Mouse (Mus musculus): Measurements from ENCODE around the gene Col18a1.

Col18a1 gene

DNA sequence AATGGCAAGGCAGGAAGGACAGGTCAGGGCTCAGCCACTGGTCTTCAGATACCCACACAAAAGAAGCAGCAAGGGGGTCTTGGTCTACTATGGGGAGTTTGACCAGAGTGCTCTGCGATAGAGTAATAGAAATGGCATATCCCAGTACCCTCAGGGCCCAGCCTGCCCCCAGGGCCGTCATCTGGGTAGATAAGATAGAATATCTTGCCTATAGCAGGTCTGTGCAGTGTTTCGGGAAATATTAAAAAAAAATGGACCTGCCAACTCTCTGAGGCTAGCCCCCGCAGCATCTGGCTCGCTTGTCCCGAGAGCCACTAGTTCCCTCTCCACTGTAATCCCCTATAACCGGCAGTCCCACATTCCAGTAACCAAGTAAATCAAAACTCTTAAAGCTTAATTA is 97.9 kb downstream of the Col18a1 start:
- no peak for DNase-seq (ENCODE audit: extremely low read depth, low read depth, low spot score)

DNA sequence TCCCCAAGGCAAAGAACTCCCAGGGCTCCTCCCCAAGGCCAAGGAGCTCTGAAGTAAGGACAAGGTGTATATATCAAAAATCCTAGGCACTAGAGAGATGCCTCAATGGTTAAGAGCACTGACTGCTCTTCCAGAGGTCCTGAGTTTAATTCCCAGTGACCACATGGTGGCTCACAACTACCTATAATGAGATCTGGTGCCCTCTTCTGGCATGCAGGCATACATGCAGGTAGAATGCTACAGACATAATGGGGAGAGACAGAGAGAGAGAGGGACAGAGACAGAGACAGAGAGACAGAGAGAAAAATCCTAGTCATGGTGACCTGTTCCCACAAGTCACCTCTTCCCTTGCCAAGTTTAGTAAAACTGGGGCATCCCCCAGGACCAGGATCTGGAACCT is 101.7 kb downstream of the Col18a1 start:
- no peak for DNase-seq (ENCODE audit: extremely low read depth, low read depth, low spot score)

DNA sequence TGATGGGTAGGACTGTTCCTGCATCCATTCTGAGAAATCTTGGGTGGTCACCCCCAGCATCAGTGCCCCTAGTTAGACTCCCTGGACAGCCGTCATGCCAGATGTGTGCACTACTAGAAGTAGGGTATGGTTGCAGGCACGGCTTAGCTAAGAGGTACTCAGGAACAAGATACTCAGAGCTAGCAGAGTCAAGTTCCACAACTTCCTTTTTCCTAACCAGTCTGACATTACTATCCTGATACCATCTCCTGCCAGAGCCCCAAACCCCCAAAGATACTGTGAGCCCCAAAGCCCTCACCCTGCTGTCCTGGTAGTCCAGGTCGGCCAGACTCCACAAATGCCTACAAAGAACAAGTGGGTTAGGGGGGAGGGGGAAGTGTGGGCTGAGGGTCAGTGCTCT is 102.1 kb downstream of the Col18a1 start:
- DNase-seq (ENCODE audit: extremely low read depth, low read depth, low spot score): no peak

DNA sequence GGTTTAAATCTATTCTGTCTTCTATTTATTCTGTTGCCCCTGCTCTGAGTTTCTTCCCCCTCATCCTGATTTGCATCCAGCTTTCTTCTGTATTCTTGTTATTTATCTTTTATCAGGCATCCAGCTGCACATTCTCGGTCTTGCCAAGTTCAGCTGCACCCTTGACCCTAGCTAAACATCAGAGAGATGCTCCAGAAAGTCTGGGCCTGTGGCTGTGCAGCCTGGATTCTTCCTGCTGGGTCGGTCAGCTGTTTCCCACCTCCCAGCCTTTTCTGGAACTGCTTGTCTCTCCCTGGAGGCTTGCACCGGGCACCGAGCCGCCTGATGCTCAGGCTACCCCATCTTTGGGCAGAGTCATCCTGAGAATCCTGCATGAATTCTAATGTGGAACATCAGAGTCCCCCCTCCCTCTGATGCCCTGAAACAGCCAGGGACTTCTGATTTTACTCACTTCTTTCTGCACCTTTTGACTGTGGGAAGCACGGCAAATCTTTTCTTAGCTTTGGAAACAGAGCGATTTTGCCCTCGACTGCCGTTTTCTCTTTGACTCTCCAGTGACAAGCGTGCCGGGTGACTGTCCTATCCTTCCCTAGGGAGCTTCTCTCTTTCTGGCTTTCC is 103.8 kb downstream of the Col18a1 start:
- DNase-seq (ENCODE audit: extremely low read depth, low read depth, low spot score): no peak

DNA sequence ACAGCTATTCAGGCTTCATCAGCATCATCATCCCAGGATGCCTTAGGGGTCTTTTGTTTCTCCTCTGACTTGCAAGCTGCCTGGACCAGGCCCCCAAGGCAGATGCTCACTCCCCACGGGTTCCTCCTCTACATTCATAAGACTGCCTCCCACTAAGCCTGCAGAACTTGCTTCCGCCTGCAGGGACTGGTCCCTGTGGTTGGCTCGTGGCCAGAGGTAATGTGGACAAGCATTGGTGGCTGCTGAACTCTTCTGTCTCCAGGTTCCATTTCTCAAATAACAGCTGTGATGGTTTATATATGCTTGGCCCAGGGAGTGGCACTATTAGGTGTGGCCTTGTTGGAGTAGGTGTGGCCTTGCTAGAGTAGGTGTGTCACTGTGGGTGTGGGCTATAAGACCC is 104.9 kb downstream of the Col18a1 start:
- DNase-seq (ENCODE audit: extremely low read depth, low read depth, low spot score): no peak

DNA sequence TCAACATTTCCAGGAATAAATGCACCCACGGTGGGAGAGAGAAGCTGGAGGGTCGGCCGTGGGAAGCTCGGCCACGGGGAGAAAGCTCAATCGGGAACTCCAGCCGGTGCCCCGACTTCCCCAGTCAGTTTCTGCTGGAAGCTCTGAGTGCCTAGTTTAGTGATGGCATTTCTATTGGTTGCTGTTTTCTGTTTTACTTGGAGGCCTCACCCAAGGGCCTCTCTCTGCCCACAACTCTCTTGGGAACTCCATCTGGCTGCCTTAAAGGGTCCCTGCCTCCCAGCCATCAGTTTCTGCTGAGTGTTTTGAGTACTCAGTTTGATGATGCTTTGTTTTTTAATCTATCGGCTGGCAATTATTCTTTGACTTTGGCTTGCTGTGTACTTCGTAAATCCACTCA is 109.6 kb downstream of the Col18a1 start:
- DNase-seq (ENCODE audit: extremely low read depth, low read depth, low spot score): no peak

DNA sequence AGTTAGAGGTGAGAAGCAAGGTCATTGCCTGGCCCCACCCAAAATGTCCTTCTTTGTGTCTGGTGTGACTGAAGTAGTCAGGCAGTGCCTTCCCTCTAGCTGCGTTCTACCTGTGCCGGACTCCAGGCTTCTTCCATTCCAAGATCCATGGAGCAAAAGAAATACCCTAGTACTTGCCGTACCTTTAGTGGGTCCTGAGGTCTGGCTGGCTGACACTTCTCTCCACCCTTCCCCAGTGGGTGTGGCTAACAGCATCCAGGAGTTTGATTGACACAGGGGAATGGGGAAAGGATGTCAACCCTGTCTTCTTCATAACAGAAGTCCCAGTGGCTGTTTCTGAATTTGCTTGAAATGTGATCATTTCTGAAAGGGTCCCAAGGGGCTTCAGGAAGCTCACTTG is 117.7 kb downstream of the Col18a1 start:
- no peak for DNase-seq (ENCODE audit: extremely low read depth, low read depth, low spot score)

DNA sequence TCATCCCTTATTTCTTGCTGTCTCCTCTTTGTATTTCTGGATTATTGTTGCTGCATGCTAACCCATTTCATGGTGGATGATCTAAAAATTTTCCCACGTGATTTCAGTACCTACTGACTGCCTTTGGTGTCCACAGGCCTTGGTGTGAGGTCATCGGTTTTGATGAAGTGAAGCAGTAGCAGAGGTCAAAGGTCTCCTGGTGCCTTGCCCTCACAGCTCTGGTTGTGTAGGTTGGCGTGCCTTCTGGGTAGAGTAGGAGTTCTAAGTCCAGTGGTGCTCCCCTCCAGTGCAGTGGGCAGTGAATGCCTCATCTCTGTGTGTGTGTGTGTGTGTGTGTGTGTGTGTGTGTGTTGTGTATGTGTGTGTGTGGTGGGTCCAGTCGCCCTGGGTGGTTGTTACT is 118.2 kb downstream of the Col18a1 start:
- DNase-seq (ENCODE audit: extremely low read depth, low read depth, low spot score): no peak

DNA sequence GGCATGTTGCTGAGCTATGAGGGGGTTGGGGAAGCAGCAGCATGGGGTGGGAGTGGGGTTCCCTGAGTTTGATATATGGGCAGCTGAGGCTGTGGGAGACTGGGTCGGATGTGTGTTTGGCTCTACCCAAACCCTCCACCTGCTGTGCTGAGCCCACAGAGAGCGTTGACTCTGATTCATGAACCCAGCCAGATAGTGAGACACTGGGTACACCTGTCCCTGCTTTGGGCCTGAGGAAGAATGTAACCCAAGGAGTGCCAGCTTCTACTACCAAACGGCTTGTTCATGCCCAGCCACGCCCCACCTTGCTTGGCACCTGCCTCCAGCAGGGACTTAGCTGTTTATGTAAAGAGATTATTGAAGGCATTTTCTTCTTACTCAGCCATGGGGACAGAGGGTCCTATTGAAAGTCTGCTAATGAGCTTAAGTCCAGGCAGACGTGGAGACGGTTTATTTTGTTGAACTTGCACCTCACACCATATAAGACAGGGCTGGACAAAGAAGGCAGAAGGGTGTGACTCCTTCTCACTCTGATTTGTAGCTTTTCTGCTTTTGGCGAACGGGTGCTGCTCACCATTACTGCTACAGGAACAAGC is 127.7 kb downstream of the Col18a1 start:
- peak; percentile 18 for DNase-seq (ENCODE audit: extremely low read depth, low read depth, low spot score)

DNA sequence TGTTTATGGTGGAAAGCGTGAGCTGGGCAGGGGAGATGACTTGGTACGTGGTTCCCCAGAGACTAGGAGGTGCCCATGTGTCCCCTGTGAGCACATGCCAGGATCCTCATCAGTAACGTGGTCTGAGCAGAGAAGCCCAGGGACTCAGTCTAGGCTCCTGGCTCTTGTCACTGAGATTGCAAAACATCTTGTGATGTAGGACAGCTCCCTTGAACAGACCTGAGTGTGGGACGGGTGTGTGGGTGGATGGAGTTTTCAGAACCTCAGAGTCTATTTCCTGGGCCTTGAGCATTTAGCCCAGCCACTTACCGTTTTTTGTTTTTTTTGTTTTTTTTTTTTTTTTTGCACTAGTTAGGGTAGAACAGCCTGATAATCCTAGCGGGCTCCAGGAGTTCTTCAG is 130.9 kb downstream of the Col18a1 start:
- peak; percentile 26 for DNase-seq (ENCODE audit: extremely low read depth, low read depth, low spot score)

DNA sequence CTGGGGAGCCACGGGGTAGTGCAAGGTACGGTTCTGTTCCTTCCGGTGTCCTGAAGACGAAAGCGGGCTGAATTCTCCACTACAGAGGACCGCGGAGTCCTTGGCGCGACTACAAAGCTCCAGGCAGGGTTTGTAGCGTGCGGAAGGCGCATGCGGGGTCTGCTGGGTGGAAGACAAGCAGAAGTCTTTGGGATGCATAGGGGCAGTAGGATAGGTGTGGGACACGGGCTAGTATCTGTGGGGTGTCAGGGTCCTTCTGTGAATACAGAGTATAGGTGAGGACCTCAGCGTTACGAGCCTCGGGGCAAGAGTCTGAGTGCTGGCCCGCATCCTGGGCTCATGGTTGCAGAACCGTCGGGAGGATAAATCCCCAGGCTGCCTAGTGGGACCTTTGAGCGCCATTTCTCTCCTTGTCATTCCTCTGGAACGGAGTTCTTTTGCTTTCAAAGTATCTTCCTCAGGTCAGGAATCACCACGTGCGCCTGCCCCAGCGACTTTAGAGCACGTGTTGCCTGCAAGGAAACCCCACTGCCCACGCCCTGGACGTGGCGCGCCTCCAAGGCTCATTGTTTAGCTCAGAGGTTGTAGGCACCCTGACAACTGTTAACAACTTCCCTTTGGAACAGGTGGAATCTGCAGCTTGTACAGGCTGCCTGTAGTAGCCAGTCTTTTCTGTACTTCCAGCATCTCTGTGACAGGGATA is 132.9 kb downstream of the Col18a1 start:
- peak; percentile 30 for DNase-seq (ENCODE audit: extremely low read depth, low read depth, low spot score)

DNA sequence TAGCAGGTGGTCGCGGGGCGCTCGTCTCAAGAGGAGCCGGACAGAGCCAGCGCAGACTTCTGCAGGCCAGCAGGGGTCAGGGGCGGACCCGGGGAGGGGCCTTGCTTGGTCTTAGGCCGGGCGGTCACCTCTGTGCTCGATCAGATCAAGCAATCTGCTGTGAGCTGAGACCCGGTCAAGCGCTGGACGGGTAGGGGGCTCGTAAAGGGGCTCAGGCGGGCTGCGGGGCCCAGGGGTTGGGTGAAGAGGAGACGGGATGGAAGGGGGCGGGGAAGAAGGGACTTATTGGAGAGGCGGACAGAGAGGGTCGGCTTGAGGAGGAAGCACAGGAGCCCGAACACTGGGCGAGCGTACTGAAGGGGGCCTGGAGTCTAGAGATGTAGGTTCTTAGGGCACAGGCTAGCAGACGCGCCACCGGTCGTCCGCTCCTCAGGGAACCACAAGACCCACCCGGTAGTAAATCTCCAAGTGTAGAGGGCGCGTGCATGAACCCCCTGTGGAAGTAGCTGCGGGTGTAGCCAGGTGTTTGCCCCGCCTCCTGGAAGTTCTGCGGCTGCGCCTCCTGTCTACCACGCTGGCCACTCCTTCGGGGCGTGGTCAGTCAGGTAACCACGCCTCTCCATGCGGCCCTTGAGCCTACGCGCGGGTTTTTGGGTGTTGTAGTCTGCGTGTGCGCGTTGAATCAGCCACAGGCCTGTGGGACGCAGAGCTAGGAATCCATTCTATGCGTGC is 133.6 kb downstream of the Col18a1 start:
- DNase-seq (ENCODE audit: extremely low read depth, low read depth, low spot score): peak; percentile 23

DNA sequence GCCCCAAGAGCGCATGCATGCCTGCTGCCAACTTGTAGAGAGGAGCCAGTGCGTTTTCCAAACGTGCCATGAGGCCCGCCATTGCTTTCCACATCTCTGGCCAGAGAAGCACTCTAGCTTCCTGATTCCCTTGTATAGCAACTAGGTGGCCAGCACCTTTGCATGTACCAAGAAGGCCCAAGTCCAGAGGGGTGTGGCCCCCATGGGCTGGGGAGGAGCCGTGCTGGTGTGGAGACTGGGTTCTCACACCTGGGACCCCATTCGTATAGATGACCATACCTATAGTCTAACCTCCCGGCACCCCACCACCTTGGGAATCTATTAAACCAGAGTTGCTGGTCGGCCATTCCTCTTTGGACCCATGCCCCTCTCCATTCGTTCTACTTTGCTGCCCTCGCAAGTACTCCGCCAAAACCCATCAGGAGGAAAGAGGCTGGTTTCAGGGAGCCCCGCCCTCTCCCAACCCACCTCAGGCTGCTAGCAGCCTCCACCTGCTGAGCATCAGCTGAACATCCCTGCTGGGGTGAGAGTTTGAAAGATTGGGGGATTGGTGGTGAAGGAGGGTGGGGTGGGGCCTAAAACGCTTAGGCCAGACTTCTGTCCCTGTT is 134.5 kb downstream of the Col18a1 start, which contains the start of gene Slc19a1:
Slc19a1 (plus strand) TSS at position 474 of the 608 bp plus-strand sequence.
- no peak for DNase-seq (ENCODE audit: extremely low read depth, low read depth, low spot score)

DNA sequence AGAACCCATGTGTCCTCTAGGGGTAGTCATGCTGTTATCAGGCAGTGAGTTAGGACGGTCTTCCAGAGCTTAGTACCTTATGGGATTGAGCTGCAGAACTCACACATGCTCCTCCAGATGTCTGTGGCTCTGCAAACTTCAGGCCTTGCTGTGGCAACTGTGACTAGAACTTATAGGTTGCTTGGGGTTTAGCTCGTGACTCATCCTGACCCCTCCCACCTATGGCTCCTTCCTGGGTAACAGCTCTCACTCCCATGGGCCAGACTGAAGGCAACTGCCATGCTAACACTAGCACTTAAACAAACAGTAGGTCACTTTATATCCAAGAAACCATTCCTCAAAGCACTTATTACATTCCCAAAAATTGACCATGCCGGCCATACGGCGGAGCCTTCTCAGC is 135.7 kb downstream of the Col18a1 start:
- DNase-seq (ENCODE audit: extremely low read depth, low read depth, low spot score): no peak

DNA sequence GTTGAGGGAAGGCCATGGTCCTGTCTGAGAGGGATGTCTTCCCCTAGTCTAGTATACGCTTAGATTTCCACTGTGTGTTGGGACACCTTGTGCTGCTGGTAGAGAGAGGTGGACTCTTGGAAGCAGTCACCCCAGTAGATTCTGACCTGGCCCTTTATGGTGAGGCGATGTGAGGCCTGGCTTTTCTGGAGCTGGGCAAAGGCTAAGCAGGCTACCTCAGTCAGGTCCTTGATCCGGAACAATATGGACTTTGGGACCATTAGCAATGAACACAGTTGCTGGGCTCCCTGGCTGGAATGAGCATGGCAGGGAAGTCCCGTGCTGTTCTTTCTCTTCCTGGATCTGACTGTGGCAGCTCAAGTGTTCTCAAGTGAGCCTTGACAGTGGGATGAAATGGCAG is 136.6 kb downstream of the Col18a1 start:
- no peak for DNase-seq (ENCODE audit: extremely low read depth, low read depth, low spot score)

DNA sequence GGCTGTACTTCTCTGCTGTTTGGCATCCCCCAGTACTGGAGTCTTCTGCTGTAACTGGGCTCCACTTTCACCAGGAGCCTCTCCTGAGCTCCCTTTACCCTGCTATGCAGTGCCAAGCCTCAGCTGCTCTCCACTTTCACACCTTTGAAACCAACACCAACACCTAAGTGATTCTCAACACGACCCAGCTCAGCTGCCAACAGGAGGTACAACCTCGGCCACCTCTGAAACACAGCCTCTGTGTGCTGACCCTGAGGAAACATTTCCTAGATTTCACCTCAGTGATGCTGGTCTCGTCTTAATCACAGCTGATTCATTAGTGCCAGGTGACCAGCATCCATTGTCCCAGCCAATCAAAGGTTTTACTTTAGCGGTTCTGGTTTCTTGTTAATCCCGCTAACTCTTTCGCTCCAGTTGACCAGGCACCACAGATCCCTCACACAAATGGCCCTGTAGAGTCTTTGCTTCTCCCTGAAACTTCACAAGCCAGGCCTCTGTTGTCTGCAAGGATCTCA is 137.5 kb downstream of the Col18a1 start:
- DNase-seq (ENCODE audit: extremely low read depth, low read depth, low spot score): no peak

DNA sequence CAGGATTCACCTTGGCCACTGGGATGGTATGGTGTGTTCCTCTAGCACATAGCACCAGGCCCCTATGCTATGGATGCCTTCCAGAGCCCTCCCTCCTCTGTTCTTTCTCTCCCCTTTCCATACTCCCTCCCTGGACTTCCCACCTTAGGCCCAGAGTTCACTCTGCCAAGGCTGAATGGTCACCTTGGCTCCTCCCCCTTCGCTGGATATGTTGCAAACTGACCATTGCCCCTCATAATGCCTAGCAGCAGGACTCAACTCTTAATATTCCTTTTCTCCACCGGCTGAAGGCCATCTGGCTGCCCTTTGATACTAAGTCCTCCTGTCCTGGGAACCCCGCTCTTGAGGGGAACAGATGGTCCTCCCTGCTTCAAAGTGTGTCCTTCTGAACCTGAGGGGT is 139.4 kb downstream of the Col18a1 start:
- DNase-seq (ENCODE audit: extremely low read depth, low read depth, low spot score): no peak

DNA sequence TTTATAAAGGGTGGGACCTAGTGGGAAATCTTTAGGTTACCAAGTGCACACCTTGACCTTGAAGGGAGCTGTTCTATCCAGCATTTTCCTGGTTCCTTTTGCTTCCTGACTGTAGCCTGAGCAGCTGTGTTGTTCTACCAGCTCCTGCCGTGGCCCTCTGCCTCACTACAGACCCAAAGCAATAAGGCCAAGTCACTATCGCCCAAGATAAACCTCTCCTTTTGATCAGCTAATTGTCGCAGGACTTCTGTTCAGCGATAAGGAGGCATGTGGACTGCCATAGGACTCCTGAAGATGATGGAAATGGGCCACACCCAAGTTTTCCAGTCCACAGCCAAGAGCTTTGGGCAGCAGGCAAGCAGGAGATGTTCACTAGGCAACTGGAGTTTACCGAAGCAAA is 142.1 kb downstream of the Col18a1 start:
- no peak for DNase-seq (ENCODE audit: extremely low read depth, low read depth, low spot score)

DNA sequence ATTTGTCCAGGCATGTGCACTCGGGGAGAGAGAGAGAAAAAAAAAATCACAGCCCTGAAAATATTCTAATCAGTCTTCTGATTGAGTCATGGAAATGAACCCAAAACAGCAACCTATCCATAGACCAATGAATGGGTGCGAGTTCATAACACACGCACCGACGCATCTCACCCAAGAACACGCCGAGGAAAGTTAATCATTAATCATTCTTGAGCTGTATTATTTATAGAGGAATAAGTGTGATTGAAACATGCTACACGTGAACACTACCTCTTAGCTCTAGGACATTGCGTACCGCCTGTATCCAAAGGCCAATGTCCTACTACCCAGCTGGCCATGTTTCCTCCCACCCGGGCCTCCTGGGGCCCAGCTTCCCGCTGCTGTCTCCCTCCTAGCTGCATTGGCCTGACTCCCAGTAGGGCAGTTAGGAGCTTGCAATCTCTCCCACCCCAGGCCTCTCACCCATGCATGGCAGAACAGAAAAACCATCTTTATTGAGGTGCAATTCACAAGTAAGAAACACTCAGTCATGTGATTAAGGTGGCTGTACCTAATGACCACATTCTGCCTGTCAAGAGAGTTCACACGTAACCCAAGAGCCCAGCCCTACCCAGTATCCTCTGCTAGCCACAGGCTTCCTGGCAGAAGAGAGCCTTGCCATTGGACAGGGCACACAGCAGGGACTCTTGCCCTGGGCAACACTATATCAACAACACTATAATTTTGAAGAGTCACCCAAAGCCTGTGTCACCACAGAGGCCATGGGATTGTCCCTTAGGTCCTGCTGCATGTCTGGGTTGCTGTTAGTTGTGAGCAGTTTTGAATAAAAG is 143.8 kb downstream of the Col18a1 start:
- no peak for DNase-seq (ENCODE audit: extremely low read depth, low read depth, low spot score)

DNA sequence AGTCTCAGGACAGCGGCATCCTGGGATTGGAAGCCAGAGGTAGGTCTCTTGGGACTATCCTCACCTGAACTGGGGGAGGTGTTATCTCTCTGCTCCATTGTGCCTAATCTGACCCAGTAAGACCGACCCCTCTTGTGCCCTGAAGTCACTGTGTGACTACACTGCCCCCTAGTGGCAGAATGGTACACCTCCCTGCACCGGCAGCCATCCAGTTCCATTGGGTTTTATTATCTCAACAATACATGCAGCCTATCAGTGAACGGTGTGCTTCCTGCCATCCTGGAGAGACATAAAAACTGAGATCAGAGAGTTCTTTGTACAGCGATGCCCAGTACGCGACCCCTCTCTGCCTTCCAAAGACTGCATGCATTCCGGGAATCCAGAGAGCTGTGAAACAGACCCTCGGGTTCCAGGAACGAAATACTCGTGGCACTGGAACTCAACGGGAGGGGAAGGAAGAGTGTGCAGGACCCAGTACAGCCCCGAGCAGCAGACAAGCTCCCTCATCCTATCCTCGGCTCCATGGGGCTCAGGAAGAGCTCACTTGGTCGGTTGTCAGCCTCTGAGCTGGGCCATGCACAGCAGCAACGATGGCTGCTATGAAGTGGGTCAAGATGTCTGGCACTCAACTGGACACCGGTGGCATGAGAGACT is 144.8 kb downstream of the Col18a1 start:
- no peak for DNase-seq (ENCODE audit: extremely low read depth, low read depth, low spot score)
